9 mouse cellular contexts compared by ENCODE assay signal in the genomic region with DNA sequence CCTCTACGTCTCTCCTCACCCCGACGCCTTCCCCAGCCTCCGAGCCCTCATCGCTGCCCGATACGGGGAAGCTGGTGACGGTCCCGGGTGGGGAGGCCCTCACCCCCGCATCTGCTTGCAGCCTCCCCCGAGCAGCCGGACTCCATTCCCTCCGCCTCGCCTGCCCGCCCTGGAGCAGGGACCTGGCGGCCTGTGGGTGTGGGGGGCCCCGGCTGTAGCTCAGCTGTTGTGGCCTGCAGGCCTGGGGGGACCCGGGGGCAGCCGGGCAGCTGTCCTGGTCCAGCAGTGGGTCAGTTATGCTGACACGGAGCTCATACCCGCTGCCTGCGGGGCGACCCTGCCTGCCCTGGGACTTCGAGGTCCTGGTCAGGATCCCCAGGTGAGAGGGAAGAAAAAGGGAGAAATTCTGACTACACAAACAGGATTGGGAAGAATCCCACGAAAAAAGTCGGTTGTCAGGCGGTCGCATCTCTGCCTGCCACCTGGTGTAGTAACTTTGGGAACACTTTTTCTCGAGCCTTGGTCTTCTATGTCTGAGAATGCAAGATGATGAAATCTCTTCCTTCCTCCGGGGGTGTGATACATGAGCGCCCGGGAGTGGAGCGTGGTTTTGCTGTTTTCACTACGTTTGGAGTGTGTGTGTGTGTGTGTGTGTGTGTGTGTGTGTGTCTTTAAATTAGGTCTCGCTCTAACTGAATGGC. TPM values are rescaled to one million over a fixed set of nuclear protein-coding genes. Genes with fewer than 3 reads are reported as not detected.
A peak's percentile ranks its signal among the peaks of the same experiment; 100 is the strongest.
DNase-seq lines count a peak whose midpoint lies in the region; ATAC-seq and TF ChIP-seq lines count a peak whose summit lies in the region.
"Had no signal": no experiment of that assay in that cellular context is flagged by ENCODE, and none has a peak within 500 bp of the region (broad histone marks: within the 10 kb centered on the region; RNA-seq: fewer than 3 reads in every experiment).

No protein-coding gene starts in this region.

- ATAC-seq in activated CD4-positive, CD25-positive, alpha-beta regulatory T cell, adult 4 months = peak; percentile 5
- no peak for ATAC-seq in heart, embryonic 16.5 days (replicated peaks; ENCODE audit: extremely low read depth, insufficient read depth, low FRiP score)
- ATAC-seq in liver, embryonic 14.5 days (ENCODE audit: insufficient read depth) = peak; percentile 7; the same call in 1 of the 2 replicates
- ATAC-seq in neural tube, embryonic 15.5 days (ENCODE audit: low FRiP score) = peak; percentile 32

- under 1% methylated on average over 35 of the region's 35 CpGs for WGBS in heart, embryonic 16.5 days
- under 1% methylated on average over 35 of the region's 35 CpGs for WGBS in liver, embryonic 14.5 days (ENCODE audit: insufficient replicate concordance)
- WGBS in neural tube, embryonic 15.5 days = under 1% methylated on average over 35 of the region's 35 CpGs

- peak; percentile 14 for DNase-seq in gastrocnemius, postnatal 10 days
- DNase-seq in gastrocnemius, adult 18-20 months (ENCODE audit: low spot score) = no peak
- DNase-seq in 416B (ENCODE audit: low read depth) = peak; percentile 95
- DNase-seq in liver, embryonic 14.5 days (ENCODE audit: low read depth in 3 of 3, low spot score in 3 of 3) = no peak
- DNase-seq in ovary, postnatal 14 days (ENCODE audit: low spot score) = no peak

- H3K9ac ChIP-seq in heart, embryonic 16.5 days (ENCODE audit: low read length) = peak overlapping the region; percentile 96
- H3K9ac ChIP-seq in liver, embryonic 14.5 days (replicated peaks) = peak overlapping the region; percentile 81
- peak overlapping the region; percentile 96 for H3K9ac ChIP-seq in neural tube, embryonic 15.5 days (replicated peaks)

- H3K36me3 ChIP-seq in heart, embryonic 16.5 days (ENCODE audit: control insufficient read depth, insufficient read depth) = peaks cover 30% of the 10 kb centered on the region
- H3K36me3 ChIP-seq in liver, embryonic 14.5 days (replicated peaks; ENCODE audit: control insufficient read depth, insufficient read depth, low read depth) = peaks cover 46% of the 10 kb centered on the region
- H3K36me3 ChIP-seq in neural tube, embryonic 15.5 days = peaks cover 24% of the 10 kb centered on the region

- H3K9me3 ChIP-seq in heart, embryonic 16.5 days (replicated peaks; ENCODE audit: control insufficient read depth, low read length) = no peaks in the 10 kb centered on the region
- H3K9me3 ChIP-seq in liver, embryonic 14.5 days (ENCODE audit: control insufficient read depth, low read length) = no peaks in the 10 kb centered on the region
- H3K9me3 ChIP-seq in neural tube, embryonic 15.5 days (replicated peaks) = no peaks in the 10 kb centered on the region

- peak overlapping the region; percentile 90 for H3K4me3 ChIP-seq in heart, embryonic 16.5 days (ENCODE audit: low read length)
- peak overlapping the region; percentile 73 to 89 for H3K4me3 ChIP-seq in liver, embryonic 14.5 days (ENCODE audit: insufficient read depth in 1 of 2, low read depth in 2 of 2, low read length in 2 of 2)
- peak overlapping the region; percentile 91 for H3K4me3 ChIP-seq in neural tube, embryonic 15.5 days (replicated peaks)

- H3K27me3 ChIP-seq in heart, embryonic 16.5 days (ENCODE audit: control insufficient read depth, insufficient read depth, low read length) = no peaks in the 10 kb centered on the region
- H3K27me3 ChIP-seq in liver, embryonic 14.5 days (ENCODE audit: control insufficient read depth, insufficient read depth, low read length) = no peaks in the 10 kb centered on the region
- no peaks in the 10 kb centered on the region for H3K27me3 ChIP-seq in neural tube, embryonic 15.5 days (replicated peaks)

- peak overlapping the region; percentile 98 for H3K27ac ChIP-seq in heart, embryonic 16.5 days (ENCODE audit: low read length)
- peak overlapping the region; percentile 87 for H3K27ac ChIP-seq in liver, embryonic 14.5 days
- H3K27ac ChIP-seq in neural tube, embryonic 15.5 days (replicated peaks) = peak overlapping the region; percentile 95

- no peak for TF ChIP-seq EP300 in liver, embryonic 14.5 days (IDR thresholded peaks at IDR 0.05; ENCODE audit: low read depth)

- H3K4me2 ChIP-seq in heart, embryonic 16.5 days (ENCODE audit: low read depth, low read length) = peak overlapping the region; percentile 99
- peak overlapping the region; percentile 88 for H3K4me2 ChIP-seq in liver, embryonic 14.5 days (ENCODE audit: low read depth)
- H3K4me2 ChIP-seq in neural tube, embryonic 15.5 days = peak overlapping the region; percentile 99

- H3K4me1 ChIP-seq in heart, embryonic 16.5 days (ENCODE audit: control insufficient read depth, insufficient read depth, low read length) = peaks cover 38% of the 10 kb centered on the region
- H3K4me1 ChIP-seq in liver, embryonic 14.5 days (replicated peaks; ENCODE audit: control insufficient read depth in 2 of 2, insufficient read depth in 2 of 2, low read length in 1 of 2) = peaks cover 32 to 45% of the 10 kb centered on the region in 2 experiments
- peaks cover 30% of the 10 kb centered on the region for H3K4me1 ChIP-seq in neural tube, embryonic 15.5 days

- TF ChIP-seq CTCF in liver, embryonic 14.5 days (IDR thresholded peaks at IDR 0.05; ENCODE audit: low read depth) = no peak

RNA-seq across cellular contexts. Expression of a gene that starts 0.8 kb away (rescaled TPM):
- total RNA-seq in gastrocnemius, postnatal 10 days (2021) = 10 to 100 TPM; 31.4 to 40.7 TPM
- total RNA-seq in gastrocnemius, adult 18-20 months (2021) = 10 to 100 TPM; 38.2 TPM
- 10 to 100 TPM; 28.5 to 29.1 TPM for polyA plus RNA-seq in activated CD4-positive, CD25-positive, alpha-beta regulatory T cell, adult 4 months (2017; shearing (Covaris generic))
- 69.9 and 75.0 TPM in 2 replicates for polyA plus RNA-seq in heart, embryonic 16.5 days (2015; fragmentation: Nextera tagmentation; extraction: Ambion mirVana)
- 58.2 and 67.6 TPM in 2 replicates for polyA plus RNA-seq in liver, embryonic 14.5 days (2012; rRNA removed)
- polyA plus RNA-seq in liver, embryonic 14.5 days (2014; fragmentation: Nextera tagmentation; extraction: Ambion mirVana) = 61.7 and 77.3 TPM in 2 replicates
- polyA plus RNA-seq in neural tube, embryonic 15.5 days (2015; fragmentation: Nextera tagmentation; extraction: Ambion mirVana) = 57.8 and 83.6 TPM in 2 replicates

RNA-seq across cellular contexts. Expression of a gene that starts 14.8 kb away (rescaled TPM):
- total RNA-seq in gastrocnemius, postnatal 10 days (2021) = 1 to 10 TPM; 2.0 to 2.5 TPM
- 10 to 100 TPM; 13.2 to 16.8 TPM for total RNA-seq in gastrocnemius, adult 18-20 months (2021)
- polyA plus RNA-seq in activated CD4-positive, CD25-positive, alpha-beta regulatory T cell, adult 4 months (2017; shearing (Covaris generic)) = under 1 TPM; 0.11 to 0.12 TPM
- polyA plus RNA-seq in heart, embryonic 16.5 days (2015; fragmentation: Nextera tagmentation; extraction: Ambion mirVana) = 0.27 and 0.34 TPM in 2 replicates
- 0.12 and 0.18 TPM in 2 replicates for polyA plus RNA-seq in liver, embryonic 14.5 days (2012; rRNA removed)
- polyA plus RNA-seq in liver, embryonic 14.5 days (2014; fragmentation: Nextera tagmentation; extraction: Ambion mirVana) = 0.09 TPM in 1 of 2 replicates, not detected in the other
- polyA plus RNA-seq in neural tube, embryonic 15.5 days (2015; fragmentation: Nextera tagmentation; extraction: Ambion mirVana) = 0.19 and 0.34 TPM in 2 replicates

RNA-seq across cellular contexts. Expression of a gene that starts 19.9 kb away (rescaled TPM):
- total RNA-seq in gastrocnemius, postnatal 10 days (2021) = 10 to 100 TPM; 24.7 to 28.2 TPM
- 10 to 100 TPM; 14.0 to 17.1 TPM for total RNA-seq in gastrocnemius, adult 18-20 months (2021)
- polyA plus RNA-seq in activated CD4-positive, CD25-positive, alpha-beta regulatory T cell, adult 4 months (2017; shearing (Covaris generic)) = 10 to 100 TPM; 45.5 to 61.3 TPM
- polyA plus RNA-seq in heart, embryonic 16.5 days (2015; fragmentation: Nextera tagmentation; extraction: Ambion mirVana) = 132 and 134 TPM in 2 replicates
- 81.5 and 121 TPM in 2 replicates for polyA plus RNA-seq in liver, embryonic 14.5 days (2012; rRNA removed)
- polyA plus RNA-seq in liver, embryonic 14.5 days (2014; fragmentation: Nextera tagmentation; extraction: Ambion mirVana) = 122 and 132 TPM in 2 replicates
- 97.9 and 120 TPM in 2 replicates for polyA plus RNA-seq in neural tube, embryonic 15.5 days (2015; fragmentation: Nextera tagmentation; extraction: Ambion mirVana)

RNA-seq across cellular contexts. Expression of a gene that starts 26.2 kb away (rescaled TPM):
- total RNA-seq in gastrocnemius, postnatal 10 days (2021) = 1 to 10 TPM; 2.8 to 3.1 TPM
- total RNA-seq in gastrocnemius, adult 18-20 months (2021) = not detected
- 1 to 10 TPM; 1.8 to 2.1 TPM for polyA plus RNA-seq in activated CD4-positive, CD25-positive, alpha-beta regulatory T cell, adult 4 months (2017; shearing (Covaris generic))
- 1.9 and 3.0 TPM in 2 replicates for polyA plus RNA-seq in heart, embryonic 16.5 days (2015; fragmentation: Nextera tagmentation; extraction: Ambion mirVana)
- polyA plus RNA-seq in liver, embryonic 14.5 days (2012; rRNA removed) = 2.3 and 2.7 TPM in 2 replicates
- polyA plus RNA-seq in liver, embryonic 14.5 days (2014; fragmentation: Nextera tagmentation; extraction: Ambion mirVana) = 2.5 and 2.7 TPM in 2 replicates
- polyA plus RNA-seq in neural tube, embryonic 15.5 days (2015; fragmentation: Nextera tagmentation; extraction: Ambion mirVana) = 1.8 and 6.2 TPM in 2 replicates

RNA-seq across cellular contexts. Expression of a gene that starts 29.1 kb away (rescaled TPM):
- 1 to 10 TPM; 6.2 to 9.9 TPM for total RNA-seq in gastrocnemius, postnatal 10 days (2021)
- 10 to 100 TPM; 31.8 to 33.6 TPM for total RNA-seq in gastrocnemius, adult 18-20 months (2021)
- under 1 TPM in 1 of 2 experiments, not detected in 1; 0.46 TPM for polyA plus RNA-seq in activated CD4-positive, CD25-positive, alpha-beta regulatory T cell, adult 4 months (2017; shearing (Covaris generic))
- 3.1 and 4.2 TPM in 2 replicates for polyA plus RNA-seq in heart, embryonic 16.5 days (2015; fragmentation: Nextera tagmentation; extraction: Ambion mirVana)
- polyA plus RNA-seq in liver, embryonic 14.5 days (2012; rRNA removed) = 0.02 TPM in 1 of 2 replicates, not detected in the other
- polyA plus RNA-seq in liver, embryonic 14.5 days (2014; fragmentation: Nextera tagmentation; extraction: Ambion mirVana) = 0.19 and 0.25 TPM in 2 replicates
- polyA plus RNA-seq in neural tube, embryonic 15.5 days (2015; fragmentation: Nextera tagmentation; extraction: Ambion mirVana) = 1.4 and 1.5 TPM in 2 replicates
- total RNA-seq: neutrophil, adult 5-6 weeks had no signal

Comparison
In these comparisons a context has a peak if more than half of its experiments do, and no peak if none do; other contexts are left out.
1. DNase-seq: peak in gastrocnemius, postnatal 10 days (single experiment) and 416B (single experiment); none in gastrocnemius, adult 18-20 months (single experiment), liver, embryonic 14.5 days (0 of 3) and ovary, postnatal 14 days (single experiment).
2. Peak in every context shown above with its lines, with median percentiles within 50 percentile points of each other: H3K27ac ChIP-seq, H3K4me2 ChIP-seq, H3K4me3 ChIP-seq and H3K9ac ChIP-seq.